8 mouse cellular contexts compared by ENCODE assay signal in the genomic region with DNA sequence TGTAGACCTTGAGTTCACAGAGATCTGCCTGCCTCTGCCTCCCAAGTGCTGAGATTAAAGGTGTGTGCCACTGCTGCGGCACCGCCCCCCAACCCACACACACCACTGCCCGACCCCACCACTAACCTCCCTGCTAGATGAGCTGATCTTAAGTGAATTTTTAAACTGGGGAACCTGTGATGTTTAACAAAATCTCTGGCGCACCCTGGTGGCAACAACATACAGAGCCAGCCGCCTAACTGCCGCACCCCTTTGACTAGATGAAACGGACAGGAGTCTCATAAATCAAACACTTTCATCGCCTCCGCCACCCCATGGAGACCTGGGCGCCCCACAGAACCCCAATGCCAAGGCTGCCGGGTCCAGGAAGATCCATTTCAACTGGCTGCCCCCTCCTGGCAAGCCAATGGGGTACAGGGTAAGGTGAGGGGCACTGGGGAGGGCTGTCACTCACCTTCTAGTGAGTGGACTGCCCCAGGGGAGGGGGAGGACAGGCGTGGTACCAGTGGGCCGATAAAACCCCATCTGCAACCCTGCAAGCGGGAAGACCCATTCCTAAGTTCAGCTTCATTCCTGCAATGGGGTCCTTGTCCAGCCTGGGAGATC. TPM values are rescaled to one million over a fixed set of nuclear protein-coding genes. Genes with fewer than 3 reads are reported as not detected.
DNase-seq lines count a peak whose midpoint lies in the region; ATAC-seq and TF ChIP-seq lines count a peak whose summit lies in the region.
"Had no signal": no experiment of that assay in that cellular context is flagged by ENCODE, and none has a peak within 500 bp of the region (broad histone marks: within the 10 kb centered on the region; RNA-seq: fewer than 3 reads in every experiment).

No protein-coding gene starts in this region.

- no peak for TF ChIP-seq EP300 in ES-Bruce4 (IDR thresholded peaks at IDR 0.05; ENCODE audit: insufficient read depth, low read depth, low read length)

- no peak overlapping the region for H3K9ac ChIP-seq in ES-Bruce4 (ENCODE audit: low read depth, poor library complexity, severe bottlenecking)
- 0 out of 2 replicates have a peak overlapping the region, but pooled peaks have one; percentile 44 for H3K9ac ChIP-seq in heart, embryonic 16.5 days (ENCODE audit: low read length)

- H3K4me2 ChIP-seq in heart, embryonic 16.5 days (ENCODE audit: low read depth, low read length) = peak overlapping the region; percentile 40; the same call in 1 of the 2 replicates

- no peak overlapping the region for H3K4me3 ChIP-seq in ES-Bruce4 (ENCODE audit: low read depth, low read length)
- no peak overlapping the region for H3K4me3 ChIP-seq in embryonic facial prominence, embryonic 10.5 days
- H3K4me3 ChIP-seq in heart, embryonic 16.5 days (ENCODE audit: low read length) = no peak overlapping the region

- no peaks in the 10 kb centered on the region for H3K4me1 ChIP-seq in ES-Bruce4 (ENCODE audit: control insufficient read depth, insufficient read depth, low read length)
- H3K4me1 ChIP-seq in embryonic facial prominence, embryonic 10.5 days = peaks cover 22% of the 10 kb centered on the region
- H3K4me1 ChIP-seq in heart, embryonic 16.5 days (ENCODE audit: control insufficient read depth, insufficient read depth, low read length) = peaks cover 8% of the 10 kb centered on the region; the same call in 1 of the 2 replicates

- H3K9me3 ChIP-seq in ES-Bruce4 (replicated peaks; ENCODE audit: control insufficient read depth, insufficient read depth, low read length, poor library complexity, severe bottlenecking) = no peaks in the 10 kb centered on the region
- no peaks in the 10 kb centered on the region for H3K9me3 ChIP-seq in embryonic facial prominence, embryonic 10.5 days
- no peaks in the 10 kb centered on the region; the same call in 1 of the 2 replicates for H3K9me3 ChIP-seq in heart, embryonic 16.5 days (replicated peaks; ENCODE audit: control insufficient read depth, low read length)

- H3K36me3 ChIP-seq in ES-Bruce4 (ENCODE audit: control insufficient read depth, insufficient read depth, low read length, poor library complexity, severe bottlenecking) = no peaks in the 10 kb centered on the region
- no peaks in the 10 kb centered on the region for H3K36me3 ChIP-seq in embryonic facial prominence, embryonic 10.5 days (replicated peaks)
- no peaks in the 10 kb centered on the region for H3K36me3 ChIP-seq in heart, embryonic 16.5 days (ENCODE audit: control insufficient read depth, insufficient read depth)

- ATAC-seq in heart, embryonic 16.5 days (replicated peaks; ENCODE audit: extremely low read depth, insufficient read depth, low FRiP score) = 0 out of 2 replicates have a peak, but pooled peaks have one; percentile 23

- TF ChIP-seq CTCF in ES-Bruce4 (IDR thresholded peaks at IDR 0.05; ENCODE audit: low read depth, low read length) = peak; percentile 65

- peak; percentile 68 to 74 for DNase-seq in adrenal gland, adult 18-20 months (ENCODE audit: low spot score in 2 of 2)
- peak; percentile 73 for DNase-seq in embryonic facial prominence, embryonic 10.5 days (ENCODE audit: low spot score)
- peak; percentile 62 for DNase-seq in layer of hippocampus, adult 9-10 months (ENCODE audit: low spot score)
- peak; percentile 87 for DNase-seq in lung, postnatal 14 days
- peak; percentile 50 to 52 for DNase-seq in right cerebral cortex, postnatal 36 days (ENCODE audit: low spot score in 2 of 2)

- TF ChIP-seq POLR2A in ES-Bruce4 (IDR thresholded peaks at IDR 0.05; ENCODE audit: insufficient read depth, low read length) = no peak

- no peaks in the 10 kb centered on the region for H3K27me3 ChIP-seq in ES-Bruce4 (ENCODE audit: control insufficient read depth, insufficient read depth, low read length, poor library complexity, severe bottlenecking)
- H3K27me3 ChIP-seq in embryonic facial prominence, embryonic 10.5 days (replicated peaks; ENCODE audit: low read depth, poor library complexity, severe bottlenecking) = peaks cover 8% of the 10 kb centered on the region
- H3K27me3 ChIP-seq in heart, embryonic 16.5 days (ENCODE audit: control insufficient read depth, insufficient read depth, low read length) = no peaks in the 10 kb centered on the region

- H3K27ac ChIP-seq in ES-Bruce4 (ENCODE audit: insufficient read depth, low read length) = no peak overlapping the region
- H3K27ac ChIP-seq in embryonic facial prominence, embryonic 10.5 days (replicated peaks) = no peak overlapping the region; the same call in 1 of the 2 replicates
- no peak overlapping the region for H3K27ac ChIP-seq in heart, embryonic 16.5 days (ENCODE audit: low read length)
- H3K27ac ChIP-seq: macrophage had no signal

- WGBS in embryonic facial prominence, embryonic 10.5 days = 17% methylated on average over 14 of the region's 14 CpGs
- WGBS in heart, embryonic 16.5 days = 11% methylated on average over 14 of the region's 14 CpGs

RNA-seq across cellular contexts. Expression of a gene that starts 12.9 kb away (rescaled TPM):
- 96.4 and 107 TPM in 2 replicates for polyA plus RNA-seq in ES-Bruce4 (2011; ENCODE audit: insufficient read depth, insufficient read length, low read depth, missing spikeins)
- 10 to 100 TPM; 26.8 to 33.1 TPM for total RNA-seq in adrenal gland, adult 18-20 months (2021)
- polyA plus RNA-seq in embryonic facial prominence, embryonic 10.5 days (2016; fragmentation: Nextera tagmentation; extraction: Ambion mirVana) = 212 and 216 TPM in 2 replicates
- 142 and 153 TPM in 2 replicates for polyA plus RNA-seq in heart, embryonic 16.5 days (2015; fragmentation: Nextera tagmentation; extraction: Ambion mirVana)

RNA-seq across cellular contexts. Expression of a gene that starts 25.1 kb away (rescaled TPM):
- 9.3 and 11.8 TPM in 2 replicates for polyA plus RNA-seq in ES-Bruce4 (2011; ENCODE audit: insufficient read depth, insufficient read length, low read depth, missing spikeins)
- total RNA-seq in adrenal gland, adult 18-20 months (2021) = 1 to 10 TPM; 3.1 to 3.7 TPM
- polyA plus RNA-seq in embryonic facial prominence, embryonic 10.5 days (2016; fragmentation: Nextera tagmentation; extraction: Ambion mirVana) = 1.1 and 1.5 TPM in 2 replicates
- polyA plus RNA-seq in heart, embryonic 16.5 days (2015; fragmentation: Nextera tagmentation; extraction: Ambion mirVana) = 2.7 and 4.4 TPM in 2 replicates
- polyA plus RNA-seq: macrophage had no signal

RNA-seq across cellular contexts. Expression of a gene that starts 28.1 kb away (rescaled TPM):
- 437 and 457 TPM in 2 replicates for polyA plus RNA-seq in ES-Bruce4 (2011; ENCODE audit: insufficient read depth, insufficient read length, low read depth, missing spikeins)
- total RNA-seq in adrenal gland, adult 18-20 months (2021) = 100 to 1,000 TPM; 248 to 269 TPM
- 1,824 and 1,981 TPM in 2 replicates for polyA plus RNA-seq in embryonic facial prominence, embryonic 10.5 days (2016; fragmentation: Nextera tagmentation; extraction: Ambion mirVana)
- 661 and 709 TPM in 2 replicates for polyA plus RNA-seq in heart, embryonic 16.5 days (2015; fragmentation: Nextera tagmentation; extraction: Ambion mirVana)

RNA-seq across cellular contexts. Expression of a gene that starts 30.5 kb away (rescaled TPM):
- 33.9 and 35.8 TPM in 2 replicates for polyA plus RNA-seq in ES-Bruce4 (2011; ENCODE audit: insufficient read depth, insufficient read length, low read depth, missing spikeins)
- 10 to 100 TPM; 16.2 to 19.2 TPM for total RNA-seq in adrenal gland, adult 18-20 months (2021)
- polyA plus RNA-seq in embryonic facial prominence, embryonic 10.5 days (2016; fragmentation: Nextera tagmentation; extraction: Ambion mirVana) = 49.4 and 50.9 TPM in 2 replicates
- polyA plus RNA-seq in heart, embryonic 16.5 days (2015; fragmentation: Nextera tagmentation; extraction: Ambion mirVana) = 22.7 and 23.2 TPM in 2 replicates
